Mouse (Mus musculus): ENCODE measurements around the gene Plin3. TPM values are rescaled to one million over a fixed set of nuclear protein-coding genes. Genes with fewer than 3 reads are reported as not detected.

Plin3 gene
- polyA plus RNA-seq, 1 experiment from 2014 or later: 65.8 TPM

DNA sequence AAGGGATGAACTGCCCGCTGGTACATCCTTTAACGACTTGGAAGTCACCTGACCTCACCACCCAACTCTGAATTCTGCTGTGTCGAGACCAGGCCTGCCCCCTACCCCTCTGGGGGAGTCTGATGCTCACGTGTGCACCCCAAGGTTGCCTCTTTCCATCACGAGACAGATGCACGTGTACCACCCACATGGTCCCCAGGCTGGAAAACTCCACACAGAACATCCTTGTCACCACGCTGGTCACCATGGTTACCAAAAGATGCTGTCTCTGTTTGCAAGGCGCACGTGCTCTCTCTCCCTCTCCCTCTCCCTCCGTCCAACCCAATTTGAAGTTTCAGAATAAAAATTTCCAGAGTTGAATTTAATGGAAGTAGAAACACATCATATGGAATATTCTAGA, 62.7 kb downstream of the Plin3 start:
- Histone ChIP-seq H3K4me2 (no peak overlapping the region), H3K9me3 (no peaks in the 10 kb centered on the region), H3K4me1 (peaks cover 4% of the 10 kb centered on the region; the same call in 1 of the 2 replicates), H3K9ac (no peak overlapping the region), H3K4me3 (no peak overlapping the region), H3K27me3 (0 out of 2 replicates have a peak, but pooled peaks cover 3% of the 10 kb centered on the region), H3K27ac (no peak overlapping the region), H3K36me3 (no peaks in the 10 kb centered on the region)
- ATAC-seq (ENCODE audit: insufficient number of reproducible peaks, insufficient read depth, low FRiP score, low TSS enrichment, low read depth): no peak
- 64% methylated on average over 10 of the region's 10 CpGs for WGBS

MicroRNA genes within 50 kb of the gene (microRNA counts, 519-probe panel; counts per million panel counts)
- microRNA mmu-miR-7b: 2,285 counts per million, percentile 56 among the panel's probes with 10 or more counts

Small RNA genes lying within 50 kb of the gene (microRNA-seq; reads per million reads assigned to microRNA genes)
- 47.3 reads per million, percentile 43 among the genes with 10 or more reads in this experiment for gene Mir7b

Other genes with a start within 250 kb of the Plin3 start
- 47.6 and 51.2 TPM in 2 replicates for gene Ubxn6, start 217.8 kb downstream of the Plin3 start, polyA plus RNA-seq (2015; fragmentation: Nextera tagmentation; extraction: Ambion mirVana)
- 151 and 155 TPM in 2 replicates for gene Hdgfl2, start 213.2 kb downstream of the Plin3 start, polyA plus RNA-seq (2015; fragmentation: Nextera tagmentation; extraction: Ambion mirVana)
- gene Plin4, start 183.1 kb downstream of the Plin3 start, polyA plus RNA-seq (2015; fragmentation: Nextera tagmentation; extraction: Ambion mirVana): 0.07 and 0.10 TPM in 2 replicates
- gene Plin5, start 175.3 kb downstream of the Plin3 start, polyA plus RNA-seq (2015; fragmentation: Nextera tagmentation; extraction: Ambion mirVana): 0.17 and 0.30 TPM in 2 replicates
- 0.24 and 0.30 TPM in 2 replicates for gene Lrg1, start 170.9 kb downstream of the Plin3 start, polyA plus RNA-seq (2015; fragmentation: Nextera tagmentation; extraction: Ambion mirVana)
- 2.4 and 2.5 TPM in 2 replicates for gene Sema6b, start 152.5 kb downstream of the Plin3 start, polyA plus RNA-seq (2015; fragmentation: Nextera tagmentation; extraction: Ambion mirVana)
- gene Tnfaip8l1, start 130.4 kb downstream of the Plin3 start, polyA plus RNA-seq (2015; fragmentation: Nextera tagmentation; extraction: Ambion mirVana): 13.8 and 13.9 TPM in 2 replicates
- 86.3 and 91.0 TPM in 2 replicates for gene Mydgf, start 109.0 kb downstream of the Plin3 start, polyA plus RNA-seq (2015; fragmentation: Nextera tagmentation; extraction: Ambion mirVana)
- gene Dpp9, start 74.0 kb downstream of the Plin3 start, polyA plus RNA-seq (2015; fragmentation: Nextera tagmentation; extraction: Ambion mirVana): 34.9 and 37.5 TPM in 2 replicates
- gene Fem1a, start 36.1 kb downstream of the Plin3 start, polyA plus RNA-seq (2015; fragmentation: Nextera tagmentation; extraction: Ambion mirVana): 13.5 and 14.1 TPM in 2 replicates
- gene Ticam1, start 16.1 kb downstream of the Plin3 start, polyA plus RNA-seq (2015; fragmentation: Nextera tagmentation; extraction: Ambion mirVana): 4.1 and 4.3 TPM in 2 replicates
- gene Arrdc5, start 7.4 kb upstream of the Plin3 start, polyA plus RNA-seq (2015; fragmentation: Nextera tagmentation; extraction: Ambion mirVana): not detected in 2 replicates
- 135 and 143 TPM in 2 replicates for gene Uhrf1, start 10.4 kb upstream of the Plin3 start, polyA plus RNA-seq (2015; fragmentation: Nextera tagmentation; extraction: Ambion mirVana)
- 36.5 and 36.9 TPM in 2 replicates for gene Kdm4b, start 33.2 kb upstream of the Plin3 start, polyA plus RNA-seq (2015; fragmentation: Nextera tagmentation; extraction: Ambion mirVana)
- gene Ptprs, start 183.6 kb upstream of the Plin3 start, polyA plus RNA-seq (2015; fragmentation: Nextera tagmentation; extraction: Ambion mirVana): 120 and 121 TPM in 2 replicates
- not detected in 2 replicates for gene Znrf4, start 219.6 kb upstream of the Plin3 start, polyA plus RNA-seq (2015; fragmentation: Nextera tagmentation; extraction: Ambion mirVana)

Data from embryonic facial prominence, embryonic 13.5 days (tissue).